Mouse (Mus musculus): ENCODE results near the gene Ctcfl. TPM values are rescaled to one million over a fixed set of nuclear protein-coding genes. Genes with fewer than 3 reads are reported as not detected.

Gene Ctcfl
- polyA plus RNA-seq, 1 experiment: 0.03 TPM

- H3K27me3 ChIP-seq (replicated peaks; ENCODE audit: control insufficient read depth, insufficient read depth, low read length): no peaks in the 10 kb centered on the region
- TF ChIP-seq POLR2A (IDR thresholded peaks at IDR 0.05; ENCODE audit: low read depth, low read length) (no peak), CTCF (conservative IDR thresholded peaks at IDR 0.05; ENCODE audit: insufficient read depth, insufficient read length, low read depth, low read length) (no peak)
- H3K4me3 ChIP-seq (ENCODE audit: insufficient read depth, low read depth, low read length): no peak overlapping the region
- no peak overlapping the region for H3K27ac ChIP-seq (ENCODE audit: insufficient read depth, low read depth, low read length)
- WGBS: 78% methylated on average over 3 of the region's 3 CpGs
- DNase-seq: peak; percentile 63
- H3K36me3 ChIP-seq (ENCODE audit: control insufficient read depth, insufficient read depth, low read length): no peaks in the 10 kb centered on the region
- peaks cover 14% of the 10 kb centered on the region; the same call in 1 of the 2 replicates for H3K4me1 ChIP-seq (ENCODE audit: control insufficient read depth, insufficient read depth, low read length)
These were observed 70.1 kb downstream of the Ctcfl start for GRCm38 (mm10) chr2:173049231-173049630.

GRCm38 (mm10) chr2:173048041-173048745 is 71.1 kb downstream of the Ctcfl start:
- Histone ChIP-seq H3K4me3 (ENCODE audit: insufficient read depth, low read depth, low read length) (no peak overlapping the region), H3K27me3 (replicated peaks; ENCODE audit: control insufficient read depth, insufficient read depth, low read length) (no peaks in the 10 kb centered on the region), H3K27ac (ENCODE audit: insufficient read depth, low read depth, low read length) (no peak overlapping the region), H3K36me3 (ENCODE audit: control insufficient read depth, insufficient read depth, low read length) (no peaks in the 10 kb centered on the region), H3K4me1 (ENCODE audit: control insufficient read depth, insufficient read depth, low read length) (peaks cover 16% of the 10 kb centered on the region; the same call in 1 of the 2 replicates)
- TF ChIP-seq POLR2A (IDR thresholded peaks at IDR 0.05; ENCODE audit: low read depth, low read length) (no peak), CTCF (conservative IDR thresholded peaks at IDR 0.05; ENCODE audit: insufficient read depth, insufficient read length, low read depth, low read length) (no peak)
- no peak for DNase-seq
- WGBS: 63% methylated on average over 17 of the region's 17 CpGs

GRCm38 (mm10) chr2:173047471-173047870 is 71.9 kb downstream of the Ctcfl start:
- TF ChIP-seq CTCF (conservative IDR thresholded peaks at IDR 0.05; ENCODE audit: insufficient read depth, insufficient read length, low read depth, low read length) (no peak), POLR2A (IDR thresholded peaks at IDR 0.05; ENCODE audit: low read depth, low read length) (no peak)
- Histone ChIP-seq H3K4me1 (ENCODE audit: control insufficient read depth, insufficient read depth, low read length) (peaks cover 16% of the 10 kb centered on the region; the same call in 1 of the 2 replicates), H3K27ac (ENCODE audit: insufficient read depth, low read depth, low read length) (no peak overlapping the region), H3K27me3 (replicated peaks; ENCODE audit: control insufficient read depth, insufficient read depth, low read length) (no peaks in the 10 kb centered on the region), H3K4me3 (ENCODE audit: insufficient read depth, low read depth, low read length) (no peak overlapping the region), H3K36me3 (ENCODE audit: control insufficient read depth, insufficient read depth, low read length) (no peaks in the 10 kb centered on the region)
- 39% methylated on average over 5 of the region's 5 CpGs for WGBS
- DNase-seq: peak; percentile 78

- Histone ChIP-seq H3K36me3 (ENCODE audit: control insufficient read depth, insufficient read depth, low read length) (no peaks in the 10 kb centered on the region), H3K27me3 (replicated peaks; ENCODE audit: control insufficient read depth, insufficient read depth, low read length) (no peaks in the 10 kb centered on the region), H3K27ac (ENCODE audit: insufficient read depth, low read depth, low read length) (no peak overlapping the region), H3K4me1 (ENCODE audit: control insufficient read depth, insufficient read depth, low read length) (peaks cover 16% of the 10 kb centered on the region; the same call in 1 of the 2 replicates), H3K4me3 (ENCODE audit: insufficient read depth, low read depth, low read length) (no peak overlapping the region)
- 56% methylated on average over 15 of the region's 15 CpGs for WGBS
- TF ChIP-seq POLR2A (IDR thresholded peaks at IDR 0.05; ENCODE audit: low read depth, low read length) (no peak), CTCF (conservative IDR thresholded peaks at IDR 0.05; ENCODE audit: insufficient read depth, insufficient read length, low read depth, low read length) (no peak)
- DNase-seq: no peak
These were observed 72.6 kb downstream of the Ctcfl start for GRCm38 (mm10) chr2:173046582-173047297.

DNA sequence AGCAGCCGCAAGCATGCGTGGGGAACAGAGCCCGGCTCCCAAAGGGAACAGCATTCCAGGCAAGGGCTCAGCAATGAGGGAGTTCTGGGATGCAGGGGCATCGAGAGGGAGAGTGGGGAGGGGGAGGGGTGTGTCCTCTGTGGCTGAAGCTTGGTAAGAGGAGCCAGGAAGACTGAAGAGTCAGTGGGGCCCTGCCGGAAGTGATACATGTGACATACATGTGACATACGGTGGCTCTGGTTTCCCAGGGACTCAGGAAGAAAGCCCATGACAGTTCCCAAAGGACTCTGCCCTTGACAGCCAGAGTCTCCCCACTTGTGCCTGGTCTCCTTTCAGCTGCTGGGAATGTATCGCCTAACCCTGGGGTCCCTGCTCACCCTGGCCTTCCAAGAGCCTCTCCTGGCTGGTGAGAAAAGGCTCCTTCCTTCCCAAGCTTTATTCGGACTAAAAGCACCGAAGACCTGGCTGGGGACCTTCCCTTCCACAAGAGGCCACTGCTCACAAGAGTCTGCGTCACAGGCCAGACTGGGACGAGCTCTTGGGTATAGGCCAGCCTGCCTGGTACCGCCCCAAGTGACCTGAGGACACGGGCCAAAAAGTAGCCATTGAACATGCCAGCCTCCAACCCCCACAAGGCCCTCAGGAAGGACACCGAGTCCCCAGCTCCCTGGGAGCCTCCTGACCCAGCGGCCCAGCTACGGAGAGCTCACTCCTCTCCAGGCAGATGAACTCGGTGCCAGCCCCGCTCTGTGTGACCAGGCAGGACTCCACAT is 74.9 kb downstream of the Ctcfl start:
- H3K4me1 ChIP-seq (ENCODE audit: control insufficient read depth, insufficient read depth, low read length): peaks cover 9% of the 10 kb centered on the region; the same call in 1 of the 2 replicates
- WGBS: 60% methylated on average over 18 of the region's 18 CpGs

More for the DNA sequence above, 74.9 kb downstream of the Ctcfl start:
- Histone ChIP-seq H3K27me3 (replicated peaks; ENCODE audit: control insufficient read depth, insufficient read depth, low read length) (no peaks in the 10 kb centered on the region), H3K27ac (ENCODE audit: insufficient read depth, low read depth, low read length) (peak overlapping the region; percentile 1; the same call in 1 of the 2 replicates), H3K4me3 (ENCODE audit: insufficient read depth, low read depth, low read length) (no peak overlapping the region), H3K36me3 (ENCODE audit: control insufficient read depth, insufficient read depth, low read length) (no peaks in the 10 kb centered on the region)
- DNase-seq: peak; percentile 92
- TF ChIP-seq POLR2A (IDR thresholded peaks at IDR 0.05; ENCODE audit: low read depth, low read length): no peak
- peak; percentile 31 for TF ChIP-seq CTCF (conservative IDR thresholded peaks at IDR 0.05; ENCODE audit: insufficient read depth, insufficient read length, low read depth, low read length)

Other genes starting within 250 kb of the Ctcfl start
- 47.6 and 51.2 TPM in 2 replicates for gene Bmp7, start 179.2 kb downstream of the Ctcfl start, polyA plus RNA-seq (2012; rRNA removed)
- 0.14 and 0.17 TPM in 2 replicates for gene Spo11, start 141.8 kb downstream of the Ctcfl start, polyA plus RNA-seq (2012; rRNA removed)
- 53.8 and 56.7 TPM in 2 replicates for gene Rae1, start 119.4 kb downstream of the Ctcfl start, polyA plus RNA-seq (2012; rRNA removed)
- 19.9 and 37.9 TPM in 2 replicates for gene Rbm38, start 99.0 kb downstream of the Ctcfl start, polyA plus RNA-seq (2012; rRNA removed)
- gene Pck1, start 33.5 kb upstream of the Ctcfl start, polyA plus RNA-seq (2012; rRNA removed): 648 and 871 TPM in 2 replicates
- gene Zbp1, start 99.4 kb upstream of the Ctcfl start, polyA plus RNA-seq (2012; rRNA removed): 3.3 and 7.8 TPM in 2 replicates
- 35.6 and 44.7 TPM in 2 replicates for gene Pmepa1, start 157.0 kb upstream of the Ctcfl start, polyA plus RNA-seq (2012; rRNA removed)

Data from kidney, adult 2 months (tissue).